Comparison of ENCODE assay signal across 19 mouse cellular contexts in the genomic region with DNA sequence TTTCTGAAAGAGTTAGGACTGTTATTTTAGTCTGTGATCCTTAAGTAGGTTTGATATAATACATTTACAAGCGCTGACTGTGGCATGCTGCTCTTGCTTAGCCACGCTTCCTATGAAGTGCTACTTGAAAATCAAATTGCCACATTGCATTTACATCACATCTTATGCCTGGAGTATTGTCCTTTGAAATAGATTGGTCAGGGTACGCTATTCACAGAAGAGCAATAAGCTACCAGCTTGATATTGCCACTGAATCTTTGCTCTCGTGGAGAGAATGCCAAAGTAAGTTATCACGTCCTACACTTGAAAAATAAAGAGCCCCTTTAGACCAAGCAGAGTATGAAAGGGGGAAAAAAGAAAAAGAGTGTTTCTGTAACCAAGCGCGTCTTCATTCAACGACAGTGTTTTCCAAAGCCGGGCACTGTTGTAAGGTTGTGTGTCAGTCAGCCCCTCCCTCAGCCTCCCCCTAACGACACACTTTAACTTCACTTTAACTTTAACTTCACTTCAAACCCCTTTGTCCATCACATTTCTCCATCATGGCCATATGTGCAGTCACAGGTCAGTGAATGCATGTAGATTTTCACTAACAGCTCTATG.
"Had no signal": no experiment of that assay in that cellular context is flagged by ENCODE, and none has a peak within 500 bp of the region (broad histone marks: within the 10 kb centered on the region; RNA-seq: fewer than 3 reads in every experiment).

No protein-coding gene starts in this region.

- ATAC-seq: inflammation-experienced regulatory T-cells, adult 6 months; intestine, embryonic 16.5 days had no signal

- H3K9ac ChIP-seq: liver, embryonic 13.5 days; neural tube, embryonic 13.5 days had no signal

- H3K4me1 ChIP-seq: liver, embryonic 13.5 days had no signal

- H3K27me3 ChIP-seq: liver, embryonic 13.5 days; neural tube, embryonic 13.5 days had no signal

- H3K9me3 ChIP-seq: liver, embryonic 13.5 days; neural tube, embryonic 13.5 days had no signal

- H3K36me3 ChIP-seq: liver, embryonic 13.5 days; neural tube, embryonic 13.5 days had no signal

- DNase-seq: kidney, adult 2 months; kidney, postnatal 25 days; layer of hippocampus, postnatal 36 days; liver, embryonic 13.5 days; lung, adult 2 months; lung, postnatal 14 days; lung, postnatal 4 days; right cerebral cortex, postnatal 4 days; thymus, adult 2 months; thymus, postnatal 14 days; thymus, postnatal 4 days had no signal

- H3K4me2 ChIP-seq: liver, embryonic 13.5 days; neural tube, embryonic 13.5 days had no signal

- H3K27ac ChIP-seq: kidney, postnatal 0 days; layer of hippocampus, adult 2 months; left cerebral cortex, adult 2 months; liver, embryonic 13.5 days; neural tube, embryonic 13.5 days; stomach, postnatal 0 days had no signal

- H3K4me3 ChIP-seq: layer of hippocampus, adult 2 months; left cerebral cortex, adult 2 months; liver, embryonic 13.5 days; myocyte; neural tube, embryonic 13.5 days had no signal
